Mouse (Mus musculus): ENCODE measurements around the gene Omt2a. TPM values are rescaled to one million over a fixed set of nuclear protein-coding genes. Genes with fewer than 3 reads are reported as not detected.
"Not testable (repeated sequence)": the region's sequence is repeated elsewhere in the genome, so short reads cannot be mapped to it uniquely, and the experiment has no call there.

The Omt2a gene
- total RNA-seq, 2 experiments from 2014 or later, result not detected

DNA sequence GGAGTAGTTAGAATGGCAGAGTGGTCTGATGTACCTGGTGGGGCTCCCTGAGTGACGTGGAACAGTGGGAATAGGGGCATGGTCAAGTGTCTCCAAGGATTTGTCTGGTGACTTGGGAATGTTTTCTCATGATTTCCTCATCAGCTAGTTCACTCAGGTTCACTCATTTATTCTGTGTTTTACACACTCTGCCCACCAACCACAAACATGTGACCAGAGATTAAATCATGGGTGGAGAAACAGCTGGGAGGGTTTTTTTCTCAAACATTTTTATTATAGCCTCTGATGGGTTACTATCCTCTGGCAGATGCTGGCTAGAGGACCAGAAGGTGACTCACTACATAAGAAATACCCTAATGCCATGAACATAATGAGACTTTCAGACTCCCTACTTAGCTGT lies 16.4 kb downstream of the Omt2a start:
- DNase-seq (ENCODE audit: low spot score in 2 of 2), result no peak

DNA sequence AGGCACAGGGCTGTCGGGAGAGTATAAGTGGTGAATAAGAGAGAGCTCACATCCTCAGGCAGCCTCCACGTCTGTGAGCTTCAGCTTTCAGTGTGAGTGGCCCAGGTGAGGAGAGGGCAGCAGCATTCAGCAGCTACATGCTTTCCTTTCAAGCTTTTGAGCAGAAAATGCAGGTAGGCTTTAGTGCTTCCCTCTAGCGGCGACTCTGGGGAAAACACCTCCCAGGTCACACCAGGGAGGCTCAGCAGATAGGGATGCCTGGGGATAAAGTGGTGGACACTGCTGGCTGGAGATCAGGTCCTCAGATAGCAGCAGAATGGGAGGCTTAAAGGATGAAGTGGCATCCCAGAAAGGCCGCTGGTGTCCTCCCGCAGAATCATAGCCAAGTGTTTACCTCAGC lies 18.5 kb downstream of the Omt2a start:
- peak in 1 of 2 experiments; percentile 11 for DNase-seq (ENCODE audit: low spot score in 2 of 2)

DNA sequence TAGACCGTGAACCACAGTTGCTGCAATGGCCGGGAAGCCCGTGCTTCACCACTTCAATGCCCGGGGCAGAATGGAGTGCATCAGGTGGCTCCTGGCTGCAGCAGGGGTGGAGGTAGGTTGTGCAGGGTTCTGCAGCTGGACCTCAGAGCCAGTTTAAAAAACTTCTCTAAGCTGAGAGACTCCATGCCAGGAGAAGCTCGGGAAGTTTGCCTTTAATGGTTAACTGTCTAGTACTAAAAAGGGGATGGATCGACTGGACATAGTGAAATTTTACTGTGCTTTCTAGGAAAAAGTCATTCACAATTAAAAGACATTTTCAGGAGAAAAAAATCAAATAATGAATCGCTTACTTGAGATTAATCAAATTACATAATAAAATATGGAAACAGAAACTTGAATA lies 19.8 kb downstream of the Omt2a start:
- DNase-seq (ENCODE audit: low spot score in 2 of 2), result not testable (repeated sequence)

DNA sequence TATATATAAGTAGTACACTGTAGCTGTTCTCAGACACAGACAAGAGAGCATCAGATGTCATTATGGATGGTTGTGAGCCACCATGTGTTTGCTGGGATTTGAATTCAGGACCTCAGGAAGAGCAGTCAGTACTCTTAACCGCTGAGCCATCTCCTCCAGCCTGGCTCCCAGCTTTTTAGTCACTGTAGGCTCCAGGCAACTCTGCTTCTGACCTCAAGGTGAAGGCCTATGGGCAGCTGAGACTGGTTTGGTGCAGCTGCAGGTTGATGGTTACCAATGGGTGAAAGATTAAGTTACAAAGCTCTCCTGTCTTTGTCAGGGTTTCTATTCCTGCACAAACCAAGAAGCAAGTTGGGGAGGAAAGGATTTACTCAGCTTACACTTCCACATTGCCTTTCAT lies 20.9 kb downstream of the Omt2a start:
- not testable (repeated sequence) for DNase-seq (ENCODE audit: low spot score in 2 of 2)

DNA sequence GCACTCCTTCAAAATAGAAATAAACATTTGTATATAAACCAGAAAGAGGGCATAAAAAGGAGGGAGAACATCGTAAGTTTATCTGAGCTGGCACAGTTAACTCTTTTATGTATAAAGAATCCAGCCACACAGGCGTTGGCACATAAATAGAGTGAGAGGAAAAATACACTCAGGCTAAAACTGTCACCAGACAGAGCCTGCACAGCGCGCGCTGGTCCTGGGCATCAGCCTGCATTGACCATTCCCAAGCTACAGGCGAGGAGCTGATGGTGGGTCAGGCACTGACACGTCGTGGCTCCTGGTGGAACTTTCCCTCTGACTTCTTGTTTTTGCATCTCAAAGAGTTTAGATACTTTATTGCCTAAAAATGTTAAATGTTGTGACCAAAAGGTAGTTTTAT lies 22.1 kb downstream of the Omt2a start:
- DNase-seq (ENCODE audit: low spot score in 2 of 2), result not testable (repeated sequence)

DNA sequence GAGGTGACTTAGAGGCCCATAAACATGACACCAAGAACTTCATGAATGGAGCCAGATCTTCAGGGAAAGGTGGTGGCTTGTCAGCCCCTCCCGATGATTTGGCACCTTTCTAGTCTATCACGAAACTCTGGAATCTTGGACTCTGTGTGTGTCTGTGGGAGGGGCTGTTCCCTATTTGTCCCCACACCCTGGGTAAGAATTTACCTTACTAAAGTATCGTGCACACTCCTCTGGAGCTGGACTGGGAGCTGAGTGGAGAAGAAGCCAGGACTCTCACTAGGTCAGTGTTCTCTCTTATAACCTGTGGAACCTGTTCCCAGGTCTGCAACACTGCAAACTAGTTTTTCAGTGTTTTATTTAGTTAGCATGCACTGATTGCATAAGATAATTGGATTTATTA lies 24.9 kb downstream of the Omt2a start, which contains the start of gene Gm10639:
Gm10639 (plus strand) TSS at position 201 of the 400 bp plus-strand sequence.
- DNase-seq (ENCODE audit: low spot score in 2 of 2), result not testable (repeated sequence)

DNA sequence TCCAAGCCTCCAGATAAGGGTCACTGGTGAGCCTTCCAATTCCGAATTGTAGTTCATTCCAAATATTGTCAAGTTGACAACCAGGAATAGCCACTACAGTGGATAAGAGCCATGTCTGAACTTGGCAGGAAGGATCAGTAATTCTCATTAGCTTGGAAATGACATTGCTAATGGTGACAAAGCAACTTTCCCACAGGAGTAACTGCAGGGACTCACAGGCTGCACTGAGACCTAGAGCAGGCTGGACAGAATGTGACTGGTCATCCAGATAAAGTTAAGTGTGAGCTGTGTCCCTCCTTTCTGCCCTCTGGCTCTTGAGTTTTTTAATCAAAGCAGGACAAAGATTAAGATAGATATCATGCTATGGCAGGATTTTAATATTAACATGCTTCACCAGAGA lies 25.5 kb downstream of the Omt2a start:
- not testable (repeated sequence) for DNase-seq (ENCODE audit: low spot score in 2 of 2)

DNA sequence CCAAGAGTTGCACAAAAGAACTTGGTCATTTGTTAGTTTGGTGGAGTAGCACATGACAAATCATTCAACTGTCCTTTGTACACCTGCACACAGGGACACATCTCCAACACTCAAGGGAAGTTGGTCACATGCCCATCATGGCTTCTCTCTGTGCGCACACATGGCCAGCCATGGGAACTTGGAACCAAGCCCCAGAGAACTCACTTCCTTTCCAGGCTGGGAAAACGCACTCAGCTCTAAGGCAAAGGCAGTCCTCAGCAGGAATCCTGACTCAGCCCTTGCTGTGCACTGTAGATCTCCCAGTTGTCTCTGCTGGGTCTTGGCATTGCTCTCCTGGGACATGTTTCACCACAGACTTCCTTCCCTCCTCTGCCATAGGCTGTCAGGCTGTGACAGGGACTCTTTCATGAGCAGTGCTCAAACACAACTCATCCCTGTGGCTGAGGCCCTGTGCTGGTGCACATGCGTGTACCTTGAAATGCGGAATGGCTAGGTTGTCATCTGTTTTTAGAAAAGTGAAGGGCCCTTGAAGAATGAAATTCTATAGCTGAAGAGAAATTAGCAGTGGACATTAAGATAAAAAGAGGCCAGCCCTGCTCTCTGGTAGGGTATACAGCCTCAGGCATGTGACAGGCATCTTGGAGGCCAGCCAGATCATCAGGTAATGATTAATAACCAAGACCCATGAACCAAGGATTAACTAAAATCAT lies 32.4 kb downstream of the Omt2a start:
- not testable (repeated sequence) for DNase-seq (ENCODE audit: low spot score in 2 of 2)

DNA sequence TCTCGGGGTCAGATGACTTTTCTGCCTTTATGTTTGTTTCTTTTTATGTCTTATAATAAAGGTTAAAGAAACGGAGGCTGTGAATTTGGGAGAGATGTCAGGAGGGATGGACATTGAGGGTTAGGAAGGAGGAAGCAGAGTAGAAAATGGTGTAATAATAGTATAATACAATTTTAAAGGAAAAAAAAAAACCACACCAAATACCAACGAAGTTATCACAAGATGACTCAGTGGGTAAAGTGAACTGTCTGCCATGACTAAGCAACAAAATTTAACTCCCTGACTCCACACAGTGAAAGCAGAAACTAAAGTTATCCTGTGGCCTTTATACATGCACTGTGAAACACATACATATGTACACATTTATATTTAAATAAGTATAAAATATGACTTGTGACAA lies 43.7 kb downstream of the Omt2a start:
- DNase-seq (ENCODE audit: low spot score in 2 of 2), result not testable (repeated sequence)

Other genes starting within 250 kb of the Omt2a start
- 10 to 100 TPM; 48.1 to 49.1 TPM for gene Fbxo9, start 205.7 kb downstream of the Omt2a start, total RNA-seq (2021)
- 10 to 100 TPM; 26.0 to 31.0 TPM for gene Ick, start 205.6 kb downstream of the Omt2a start, total RNA-seq (2021)
- gene Gsta4, start 132.0 kb downstream of the Omt2a start, total RNA-seq (2021), result 1 to 10 TPM; 7.1 to 8.6 TPM
- gene Gsta1, start 84.1 kb downstream of the Omt2a start, total RNA-seq (2021), result not detected
- not detected for gene Gm3776, start 57.7 kb downstream of the Omt2a start, total RNA-seq (2021)
- gene Gm10639, start 24.9 kb downstream of the Omt2a start, total RNA-seq (2021), result not detected
- not detected for gene Omt2b, start 12.8 kb upstream of the Omt2a start, total RNA-seq (2021)
- not detected for gene Gsta2, start 41.0 kb upstream of the Omt2a start, total RNA-seq (2021)
- gene Dppa5a, start 53.4 kb upstream of the Omt2a start, total RNA-seq (2021), result not detected
- gene Ooep, start 63.9 kb upstream of the Omt2a start, total RNA-seq (2021), result under 1 TPM in 1 of 2 experiments, not detected in 1; 0.20 TPM
- gene Ddx43, start 81.0 kb upstream of the Omt2a start, total RNA-seq (2021), result under 1 TPM; 0.12 to 0.18 TPM
- 1 to 10 TPM; 1.3 to 1.7 TPM for gene Cgas, start 128.4 kb upstream of the Omt2a start, total RNA-seq (2021)
- 10 to 100 TPM; 14.7 to 17.4 TPM for gene Mto1, start 133.4 kb upstream of the Omt2a start, total RNA-seq (2021)
- under 1 TPM in 1 of 2 experiments, not detected in 1; 0.52 TPM for gene Gm17324, start 134.0 kb upstream of the Omt2a start, total RNA-seq (2021)
- gene Eef1a1, start 174.4 kb upstream of the Omt2a start, total RNA-seq (2021), result 1,000 to 10,000 TPM; 5,472 to 6,062 TPM

All from gastrocnemius, postnatal 4 days (tissue).